Mouse (Mus musculus) layer of hippocampus, adult 9-11 months (tissue): ENCODE data around the gene Slc9a3.

Experiments
- DNase-seq: peaks from one replicate; pipeline ENCODE4 v3.0.0; 2022

The Slc9a3 gene

DNA sequence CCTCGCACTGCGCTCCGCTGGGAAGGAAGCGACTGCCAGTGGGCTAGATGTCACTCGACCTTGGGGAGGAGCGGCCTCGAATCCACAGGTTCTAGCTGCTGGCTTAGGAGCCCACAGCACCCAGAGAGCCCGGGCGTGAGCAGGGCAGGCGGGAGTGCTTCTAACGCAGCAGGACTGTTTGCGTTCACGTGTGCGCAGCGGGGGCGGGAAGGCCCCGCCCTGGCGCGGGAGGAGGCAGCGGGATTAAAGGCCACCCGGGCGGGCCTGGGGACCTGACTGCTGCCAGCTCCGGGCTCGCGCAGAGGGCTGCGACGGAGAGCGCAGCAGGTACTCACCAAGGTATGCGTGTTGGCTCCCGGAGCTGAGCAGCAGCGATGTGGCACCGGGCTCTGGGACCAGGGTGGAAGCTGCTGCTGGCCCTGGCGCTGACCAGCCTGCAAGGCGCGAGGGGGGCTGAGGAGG, at the start of gene Slc9a3:
Gene Slc9a3, plus strand, starts transcription at position 317 of the 462 bp plus-strand sequence.
- no peak for DNase-seq

DNA sequence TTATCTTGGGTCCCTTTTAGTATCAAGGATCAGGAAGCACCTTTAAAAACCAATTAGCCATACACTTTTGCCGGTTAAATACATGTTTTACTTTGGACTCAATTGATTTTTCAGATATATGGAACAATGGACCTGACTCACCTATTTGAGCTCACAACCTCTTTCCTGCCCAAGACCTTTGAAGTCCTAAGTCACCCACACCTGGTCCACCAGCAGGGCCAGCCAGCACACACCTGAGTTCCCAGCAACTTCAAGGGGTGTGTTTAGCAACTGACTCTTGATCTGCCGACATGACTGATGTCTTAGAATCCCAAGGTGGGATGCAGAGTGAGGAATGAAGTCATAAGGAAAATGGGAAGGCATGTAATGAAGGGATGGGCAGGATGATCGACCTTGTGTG, 49.5 kb upstream of the Slc9a3 start:
- no peak for DNase-seq

DNA sequence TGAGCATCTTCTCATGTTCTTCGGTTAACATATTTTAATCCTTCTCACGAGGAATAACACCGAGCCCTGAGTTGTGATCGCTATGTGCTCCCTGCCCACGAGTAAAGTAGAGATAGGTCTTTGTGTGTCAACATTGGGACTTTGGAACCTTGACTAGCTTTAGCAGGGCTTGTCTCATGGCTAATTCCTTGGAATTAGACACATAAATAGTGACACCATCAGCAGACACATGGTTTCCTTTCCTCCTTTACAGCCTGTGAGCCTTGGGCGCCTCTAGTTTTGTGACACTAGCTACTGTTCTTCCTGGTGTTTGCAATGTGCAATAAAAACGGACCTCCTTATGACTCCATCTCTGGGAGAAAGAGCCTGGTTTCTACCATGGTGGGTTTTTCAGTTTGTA, 47.9 kb upstream of the Slc9a3 start:
- no peak for DNase-seq

DNA sequence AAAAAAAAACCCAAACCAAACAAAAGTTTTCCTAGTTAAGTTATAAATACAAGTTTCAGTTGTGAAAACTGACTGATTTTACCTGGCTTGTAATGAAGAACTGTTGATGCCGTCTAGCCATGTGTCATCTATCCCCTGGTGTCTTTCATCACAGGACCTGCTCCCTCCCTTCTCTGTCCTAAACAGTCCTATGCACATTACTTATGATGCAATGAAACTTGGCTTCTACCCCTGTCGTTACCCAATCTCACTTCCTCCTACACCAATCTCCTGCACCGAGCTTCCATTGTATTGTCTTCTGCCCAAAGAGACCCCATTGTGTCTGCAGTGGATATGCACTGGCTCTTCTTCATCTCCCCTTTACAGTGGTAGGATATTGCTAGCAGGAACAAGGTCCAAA, 31.0 kb upstream of the Slc9a3 start:
- DNase-seq = no peak

GRCm38 (mm10) chr13:74095936-74096335, 25.3 kb upstream of the Slc9a3 start:
- DNase-seq = no peak

DNA sequence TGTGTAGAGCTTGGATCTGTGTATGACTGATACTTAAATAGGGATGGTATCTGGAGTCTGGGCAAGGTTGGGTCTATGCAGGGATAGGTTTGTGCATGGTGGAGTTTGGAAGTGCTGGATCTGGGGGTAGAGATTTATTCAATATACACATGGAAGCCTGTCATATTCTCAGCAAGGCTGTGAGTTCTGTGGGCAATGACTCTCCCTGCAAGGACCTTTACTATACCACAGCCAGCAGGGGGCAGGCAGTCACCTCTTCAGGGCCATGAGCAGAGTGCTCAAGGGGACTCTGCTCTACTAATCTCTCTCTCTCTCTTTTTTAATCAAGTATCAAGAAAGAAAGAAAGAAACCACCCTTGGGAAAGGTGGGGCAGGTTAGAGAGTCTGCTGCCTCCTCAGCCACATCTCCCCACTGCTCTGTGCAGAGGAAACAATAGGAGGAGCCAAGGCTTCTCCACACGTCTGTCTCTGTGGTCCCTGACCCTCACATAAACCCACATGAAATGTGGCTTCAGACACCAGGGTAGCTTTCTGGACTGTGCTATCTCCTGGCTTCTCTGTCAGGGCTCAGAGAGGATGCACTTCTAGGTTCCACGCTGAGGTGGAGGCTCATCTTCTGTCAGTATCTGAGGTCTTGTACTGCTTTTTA, 24.4 kb upstream of the Slc9a3 start:
- DNase-seq = peak; percentile 37

DNA sequence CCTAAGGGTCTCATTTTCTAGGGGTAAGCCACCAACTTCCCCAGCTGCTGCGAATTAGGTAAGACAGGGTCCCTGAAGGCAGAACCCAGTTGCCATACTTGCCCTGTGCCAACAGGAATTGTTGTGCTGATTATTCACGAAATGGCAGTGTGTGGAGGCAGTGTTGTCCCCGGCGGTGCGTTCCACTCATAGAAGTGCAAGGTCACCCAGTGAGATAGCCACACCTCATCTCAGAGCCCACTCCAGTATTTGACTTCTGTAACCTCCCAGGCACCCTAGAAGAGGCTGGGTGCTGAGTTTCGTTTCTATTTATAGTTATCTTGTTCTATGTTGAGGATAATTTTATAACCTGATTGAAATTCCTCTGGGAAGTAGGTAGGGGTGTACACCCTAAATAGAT, 22.3 kb upstream of the Slc9a3 start:
- no peak for DNase-seq

- no peak for DNase-seq
Measured at GRCm38 (mm10) chr13:74102108-74102830, 19.0 kb upstream of the Slc9a3 start.

DNA sequence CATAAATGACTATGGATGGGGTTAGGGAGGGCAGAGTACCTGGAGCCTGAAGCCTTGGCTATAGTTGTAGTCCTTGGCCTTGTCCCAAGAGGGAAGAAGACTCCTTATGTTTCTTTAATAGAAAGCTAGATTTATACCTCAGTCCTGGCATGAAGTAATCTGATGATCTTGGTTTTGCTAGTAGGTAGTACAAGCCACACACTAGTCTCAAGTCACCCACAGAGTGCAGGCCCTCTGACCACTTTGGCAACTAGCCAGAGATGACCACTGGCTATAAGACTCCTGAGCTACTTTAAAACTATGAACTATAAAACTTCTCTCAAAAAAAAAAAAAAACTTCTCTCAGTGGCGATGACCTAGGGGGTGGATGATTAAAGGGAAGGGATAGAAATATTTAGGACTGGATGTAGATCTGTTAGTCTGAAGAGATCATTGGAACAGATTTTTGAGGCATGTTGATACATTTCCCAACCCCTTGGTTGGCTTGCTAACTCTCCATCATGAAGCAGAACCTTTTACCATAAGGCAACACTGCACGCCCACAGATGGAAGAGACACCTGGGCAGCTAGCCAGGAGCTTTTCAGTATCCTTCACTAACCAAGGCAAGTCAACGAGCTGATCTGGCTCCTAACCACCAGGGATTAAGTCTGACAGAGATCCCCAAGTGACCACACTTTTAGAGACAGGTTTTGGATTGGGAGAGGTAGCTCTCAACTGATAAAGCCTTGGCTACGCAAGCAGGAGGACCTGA, 18.2 kb upstream of the Slc9a3 start:
- DNase-seq = no peak

DNA sequence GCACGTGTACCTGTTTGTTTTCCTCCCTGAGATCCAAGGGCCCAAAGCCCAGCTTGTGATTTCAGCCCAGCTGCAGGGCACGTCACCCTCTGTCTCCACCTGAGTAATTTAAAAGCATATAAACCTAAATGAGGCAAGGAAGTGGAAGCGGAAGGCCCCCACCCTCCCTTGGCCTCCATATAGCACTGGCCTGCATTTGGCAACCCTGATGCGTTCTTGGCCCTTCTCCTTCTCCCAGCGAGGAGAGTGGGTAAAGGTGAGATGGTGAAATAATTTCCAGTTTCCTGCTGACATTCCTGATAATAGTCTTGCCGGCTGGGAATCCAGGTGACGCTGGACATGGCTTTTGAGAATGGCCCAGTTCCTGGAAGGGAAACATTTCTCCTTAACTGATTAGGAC, 16.8 kb upstream of the Slc9a3 start:
- DNase-seq = no peak

DNA sequence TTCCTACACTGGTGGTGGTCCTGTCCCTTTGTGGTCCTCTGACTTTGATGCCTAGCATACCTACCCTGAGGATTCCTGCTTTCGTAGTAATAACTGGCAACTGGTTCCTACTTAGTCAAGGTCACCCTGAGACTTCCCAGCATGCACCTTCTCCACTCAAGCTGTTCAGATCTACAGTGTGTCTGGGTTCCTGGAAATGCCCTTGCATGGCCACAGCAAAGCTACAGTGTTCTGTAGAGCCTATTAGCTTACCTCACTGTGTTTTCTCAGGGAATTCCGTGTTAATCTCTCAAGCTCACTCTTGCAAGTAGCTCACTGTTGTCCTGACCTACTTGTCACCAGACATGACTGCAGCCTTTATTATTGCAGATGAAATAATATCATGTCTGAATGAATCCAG, 13.8 kb upstream of the Slc9a3 start:
- DNase-seq = no peak

- DNase-seq = peak; percentile 28
Measured at GRCm38 (mm10) chr13:74112593-74112992, 8.7 kb upstream of the Slc9a3 start.

DNA sequence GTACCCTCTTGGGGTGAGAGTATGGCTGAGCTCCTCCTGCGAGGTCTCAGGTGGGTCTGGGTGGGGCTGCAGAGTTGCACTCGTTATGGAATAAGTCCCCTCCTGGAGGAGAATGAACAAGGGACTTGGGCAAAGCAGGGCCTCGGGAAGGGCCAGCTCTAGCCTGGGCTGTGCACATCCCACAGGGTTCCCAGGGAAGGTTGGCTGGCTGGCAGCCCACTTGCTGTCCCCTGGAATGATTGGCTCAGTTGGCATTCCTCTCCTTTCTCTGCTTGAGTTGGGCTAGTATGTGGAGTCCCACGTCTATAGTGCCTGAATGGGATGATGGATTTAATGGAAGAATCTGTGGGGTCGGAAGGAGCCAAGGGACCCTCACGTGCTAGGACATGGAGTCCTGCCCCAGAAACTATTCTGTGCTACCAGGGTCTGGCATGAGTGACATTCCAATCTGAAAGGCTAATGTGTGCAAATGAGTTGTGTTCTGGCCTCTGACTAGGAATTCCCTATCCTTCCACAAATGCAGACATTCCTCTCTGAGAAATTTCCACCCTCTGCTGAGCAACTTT, 7.5 kb upstream of the Slc9a3 start:
- DNase-seq = no peak

GRCm38 (mm10) chr13:74121795-74122330, 606 bp downstream of the Slc9a3 start:
- DNase-seq = no peak

DNA sequence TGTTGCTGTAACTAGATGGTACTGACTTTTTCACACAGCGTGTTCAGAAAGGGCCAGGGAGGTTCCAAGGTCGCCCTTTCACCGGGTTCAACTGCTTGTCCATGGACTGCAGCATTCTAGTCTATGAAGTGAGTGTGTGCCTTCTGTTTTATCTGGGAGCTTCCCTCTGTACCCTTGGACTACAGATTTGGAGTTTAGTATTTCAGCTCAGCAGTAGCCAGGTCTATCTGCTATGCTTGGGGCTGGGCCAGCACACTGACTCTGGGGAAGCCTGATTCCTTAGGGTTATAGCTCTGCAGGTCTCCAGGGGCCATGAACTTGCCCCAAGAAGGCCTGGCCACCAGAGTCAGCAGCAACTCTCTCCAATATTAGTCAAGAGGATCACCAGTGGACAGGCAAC, 1.4 kb downstream of the Slc9a3 start:
- no peak for DNase-seq

GRCm38 (mm10) chr13:74127571-74127970, 6.3 kb downstream of the Slc9a3 start:
- DNase-seq = no peak

DNA sequence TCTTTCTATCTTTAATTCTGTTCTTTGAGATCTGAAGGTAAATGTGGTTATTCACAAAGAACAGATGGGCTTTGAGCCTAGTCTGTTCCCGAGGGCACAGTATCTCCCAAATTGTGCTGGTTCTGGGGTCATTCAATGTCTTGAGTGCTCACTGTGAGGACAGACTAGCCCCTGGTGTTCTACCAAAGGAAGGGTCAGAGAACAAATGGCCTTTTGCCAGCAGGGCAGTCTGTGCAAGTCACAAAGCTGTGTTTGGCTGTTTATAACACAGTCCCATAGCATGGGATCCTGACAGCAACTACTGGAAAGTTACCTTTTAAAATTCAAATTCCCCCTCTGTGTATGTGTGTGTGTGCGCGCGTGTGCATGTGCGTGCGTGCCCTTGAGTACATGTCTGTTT, 8.7 kb downstream of the Slc9a3 start:
- no peak for DNase-seq

GRCm38 (mm10) chr13:74138906-74139647, 17.8 kb downstream of the Slc9a3 start:
- no peak for DNase-seq

DNA sequence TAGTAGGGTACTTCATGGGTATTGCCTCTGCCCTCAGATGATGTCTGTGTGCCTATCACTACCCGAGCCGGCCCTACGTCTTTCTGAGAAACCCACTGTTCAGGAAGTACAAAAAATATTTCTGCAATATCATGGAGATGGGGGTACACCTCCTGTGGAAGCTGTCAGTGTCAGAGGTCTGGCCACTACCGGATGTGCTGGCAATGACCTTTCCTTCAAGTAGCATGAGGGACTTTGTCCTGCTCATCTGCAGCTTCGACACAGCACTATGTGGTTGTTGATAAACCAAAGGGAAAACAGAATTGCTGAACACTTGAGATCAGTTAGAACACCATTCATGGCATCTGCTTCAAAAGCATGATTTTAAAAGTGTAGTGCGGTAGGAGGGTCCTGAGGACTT, 19.5 kb downstream of the Slc9a3 start:
- no peak for DNase-seq

DNA sequence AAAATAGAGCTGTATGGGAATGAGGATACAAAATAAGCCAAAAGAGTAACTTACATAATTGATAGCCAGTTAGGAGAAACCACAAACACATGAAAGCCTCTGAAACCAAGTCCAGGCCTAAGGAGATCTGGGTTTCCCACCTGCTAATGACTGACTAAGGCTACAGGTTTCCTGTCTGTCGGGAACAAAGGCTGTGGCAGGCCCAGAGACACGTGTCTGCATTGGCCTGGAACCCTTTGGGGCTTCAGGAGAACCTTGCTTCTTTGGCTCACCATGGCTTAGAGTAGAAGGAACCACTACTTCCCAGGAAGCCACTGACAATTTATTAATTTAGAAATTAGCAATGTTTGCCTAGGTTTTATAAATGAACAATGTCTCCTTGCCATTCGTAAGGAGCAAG, 22.0 kb downstream of the Slc9a3 start:
- DNase-seq = no peak

GRCm38 (mm10) chr13:74144120-74144884, 23.0 kb downstream of the Slc9a3 start:
- DNase-seq = no peak
